Mouse (Mus musculus): Measurements from ENCODE around the gene Pctp.

- no peak for TF ChIP-seq TBP (conservative IDR thresholded peaks at IDR 0.05; ENCODE audit: low read depth, low read length)
- no peak for TF ChIP-seq POLR2A (IDR thresholded peaks at IDR 0.05; ENCODE audit: low read depth, low read length)
- no peak for TF ChIP-seq MEF2A (IDR thresholded peaks at IDR 0.05; ENCODE audit: borderline replicate concordance, low read depth, low read length)
- TF ChIP-seq USF1 (IDR thresholded peaks at IDR 0.05; ENCODE audit: low read depth, low read length), result no peak
- no peak for TF ChIP-seq RAD21 (IDR thresholded peaks at IDR 0.05; ENCODE audit: low read depth, low read length)
- no peak for TF ChIP-seq NRF1 (IDR thresholded peaks at IDR 0.05; ENCODE audit: low read depth, low read length)
- TF ChIP-seq ELF1 (IDR thresholded peaks at IDR 0.05; ENCODE audit: low read depth, low read length), result no peak
- no peak for TF ChIP-seq UBTF (IDR thresholded peaks at IDR 0.05; ENCODE audit: low read depth, low read length)
- TF ChIP-seq MXI1 (IDR thresholded peaks at IDR 0.05; ENCODE audit: low read depth, low read length), result no peak
- no peak for TF ChIP-seq MAFK (IDR thresholded peaks at IDR 0.05; ENCODE audit: insufficient replicate concordance, low read length)
- no peak for TF ChIP-seq CTCF (conservative IDR thresholded peaks at IDR 0.05 in 1 of 2, IDR thresholded peaks at IDR 0.05 in 1 of 2; ENCODE audit: low read depth in 2 of 2, low read length in 2 of 2)
- TF ChIP-seq BHLHE40 (IDR thresholded peaks at IDR 0.05; ENCODE audit: low read depth, low read length), result no peak
- no peak for TF ChIP-seq MAZ (IDR thresholded peaks at IDR 0.05; ENCODE audit: low read depth, low read length)
Measured at GRCm38 (mm10) chr11:90029841-90030398, 27.2 kb upstream of the Pctp start, which contains the start of gene Tmem100.

Measured in CH12.LX (cell line).